Comparison of ENCODE assay signal across 22 mouse cellular contexts in genomic region chr1:166812920-166813439, GRCm38 (mm10).
DNase-seq lines count a peak whose midpoint lies in the region; ATAC-seq and TF ChIP-seq lines count a peak whose summit lies in the region.
"Had no signal": no experiment of that assay in that cellular context is flagged by ENCODE, and none has a peak within 500 bp of the region (broad histone marks: within the 10 kb centered on the region; RNA-seq: fewer than 3 reads in every experiment).

No protein-coding gene starts in this region.

- H3K9ac ChIP-seq in liver, embryonic 12.5 days, result no peak overlapping the region
- H3K9ac ChIP-seq: forebrain, embryonic 12.5 days; heart, embryonic 12.5 days; lung, embryonic 14.5 days; midbrain, embryonic 15.5 days had no signal

- intact Hi-C loops in gastrocnemius, adult 2 months (cut with DNase I), result no loop called here

- DNase-seq in frontal cortex, postnatal 10 days (ENCODE audit: low spot score in 2 of 2), result no peak
- no peak for DNase-seq in right cerebral cortex, postnatal 14 days
- DNase-seq in gastrocnemius, adult 2 months, result no peak
- no peak for DNase-seq in spleen, postnatal 14 days (ENCODE audit: low spot score in 2 of 2)
- DNase-seq: cerebellum, adult 9-11 months; kidney, postnatal 10 days; lung, embryonic 14.5 days; lung, postnatal 4 days; right cerebral cortex, adult 18-20 months had no signal

- H3K4me1 ChIP-seq in bone marrow macrophage, adult 2 months (ENCODE audit: control insufficient read depth, insufficient read depth, low read length), result peaks cover 30% of the 10 kb centered on the region
- peaks cover 42% of the 10 kb centered on the region for H3K4me1 ChIP-seq in liver, embryonic 12.5 days
- H3K4me1 ChIP-seq: forebrain, embryonic 12.5 days; midbrain, embryonic 15.5 days had no signal

- H3ac ChIP-seq in myocyte (ENCODE audit: control insufficient read depth, insufficient read length), result no peak overlapping the region

- no peaks in the 10 kb centered on the region for H3K27me3 ChIP-seq in liver, embryonic 12.5 days (replicated peaks)
- H3K27me3 ChIP-seq in myocyte (ENCODE audit: control insufficient read depth, insufficient read depth, insufficient read length), result no peaks in the 10 kb centered on the region
- H3K27me3 ChIP-seq: forebrain, embryonic 12.5 days; heart, embryonic 12.5 days; midbrain, embryonic 15.5 days had no signal

- no peak overlapping the region for H3K4me3 ChIP-seq in bone marrow macrophage, adult 2 months (ENCODE audit: insufficient read depth, low read length)
- H3K4me3 ChIP-seq in liver, embryonic 12.5 days, result no peak overlapping the region
- H3K4me3 ChIP-seq in myocyte, result no peak overlapping the region
- H3K4me3 ChIP-seq in gastrocnemius, adult 2 months, result no peak overlapping the region
- H3K4me3 ChIP-seq: forebrain, embryonic 12.5 days; heart, embryonic 12.5 days; layer of hippocampus, adult 2 months; left cerebral cortex, adult 2 months; midbrain, embryonic 15.5 days had no signal

- no peaks in the 10 kb centered on the region for H3K9me3 ChIP-seq in liver, embryonic 12.5 days (replicated peaks)
- H3K9me3 ChIP-seq: forebrain, embryonic 12.5 days; heart, embryonic 12.5 days; midbrain, embryonic 15.5 days had no signal

- no peaks in the 10 kb centered on the region for H3K79me2 ChIP-seq in myocyte (ENCODE audit: control insufficient read depth, insufficient read depth)

- H3K4me2 ChIP-seq in liver, embryonic 12.5 days, result peak overlapping the region; percentile 60
- H3K4me2 ChIP-seq in myocyte (ENCODE audit: low read depth), result peak overlapping the region; percentile 57
- H3K4me2 ChIP-seq: forebrain, embryonic 12.5 days; heart, embryonic 12.5 days; lung, embryonic 14.5 days; midbrain, embryonic 15.5 days had no signal

- H3K27ac ChIP-seq in bone marrow macrophage, adult 2 months (ENCODE audit: insufficient read depth, low read depth, low read length), result peak overlapping the region; percentile 18
- H3K27ac ChIP-seq in liver, embryonic 12.5 days, result peak overlapping the region; percentile 88
- no peak overlapping the region for H3K27ac ChIP-seq in gastrocnemius, adult 2 months
- H3K27ac ChIP-seq: forebrain, embryonic 12.5 days; layer of hippocampus, adult 2 months; left cerebral cortex, adult 2 months; midbrain, embryonic 15.5 days had no signal

- 55% methylated on average over 7 of the region's 7 CpGs for WGBS in liver, embryonic 12.5 days (ENCODE audit: insufficient replicate concordance)

- peak; percentile 70 for ATAC-seq in frontal cortex, adult (ENCODE audit: low TSS enrichment)
- peak; percentile 43 for ATAC-seq in liver, embryonic 12.5 days
- ATAC-seq: CD4-positive, CD25-positive, alpha-beta regulatory T cell, adult 4 months; hindbrain, embryonic 16.5 days; intestine, postnatal 0 days; midbrain, embryonic 15.5 days had no signal

- TF ChIP-seq CTCF in bone marrow macrophage, adult 2 months (IDR thresholded peaks at IDR 0.05; ENCODE audit: low read depth, low read length), result no peak
- TF ChIP-seq CTCF in gastrocnemius, adult 2 months (IDR thresholded peaks at IDR 0.05), result no peak

- TF ChIP-seq POLR2A in bone marrow macrophage, adult 2 months (IDR thresholded peaks at IDR 0.05; ENCODE audit: borderline replicate concordance, low read depth, low read length), result no peak
- TF ChIP-seq POLR2A in myocyte (IDR thresholded peaks at IDR 0.05; ENCODE audit: insufficient read length, low read depth), result no peak

- no peaks in the 10 kb centered on the region for H3K36me3 ChIP-seq in liver, embryonic 12.5 days
- no peaks in the 10 kb centered on the region for H3K36me3 ChIP-seq in myocyte (ENCODE audit: control insufficient read depth, insufficient read depth)
- H3K36me3 ChIP-seq: forebrain, embryonic 12.5 days; G1E; heart, embryonic 12.5 days; midbrain, embryonic 15.5 days had no signal

TF ChIP-seq in myocyte, 11 proteins besides CTCF, POLR2A, EP300 and RAD21:
- TF ChIP-seq MYOG (IDR thresholded peaks at IDR 0.05; ENCODE audit: control insufficient read depth in 1 of 3, insufficient read depth in 1 of 3, insufficient read length in 2 of 3, low read depth in 2 of 3), result peak in 2 of 3 experiments; percentile 97 to 98
- TF ChIP-seq CEBPB (IDR thresholded peaks at IDR 0.05; ENCODE audit: insufficient read depth, poor library complexity, severe bottlenecking), result no peak
- TF ChIP-seq TCF12 (IDR thresholded peaks at IDR 0.05; ENCODE audit: insufficient read depth, poor library complexity, severe bottlenecking), result no peak
- TF ChIP-seq MYOD1 (IDR thresholded peaks at IDR 0.05; ENCODE audit: control insufficient read depth in 1 of 3, insufficient read length in 2 of 3, low read depth in 2 of 3), result peak in 2 of 3 experiments; percentile 77 to 93
- peak; percentile 20 for TF ChIP-seq REST (IDR thresholded peaks at IDR 0.05; ENCODE audit: insufficient read depth, insufficient read length)
- TF ChIP-seq MAX (IDR thresholded peaks at IDR 0.05; ENCODE audit: low read depth), result no peak
- TF ChIP-seq TCF3 (IDR thresholded peaks at IDR 0.05; ENCODE audit: insufficient read length, low read depth), result peak; percentile 63
- TF ChIP-seq E2F4 (IDR thresholded peaks at IDR 0.05; ENCODE audit: insufficient read depth), result no peak
- no peak for TF ChIP-seq POLR2AphosphoS2 (IDR thresholded peaks at IDR 0.05; ENCODE audit: insufficient read length, low read depth)
- TF ChIP-seq USF1 (IDR thresholded peaks at IDR 0.05; ENCODE audit: low read depth), result no peak
- TF ChIP-seq SRF (IDR thresholded peaks at IDR 0.05; ENCODE audit: control insufficient read depth, insufficient read length, low read depth), result no peak
